Mouse (Mus musculus) neural tube, embryonic 10.5 days (tissue): ENCODE data around the gene Saxo1.

ENCODE experiments used
- DNase-seq: peaks from one replicate; pipeline ENCODE4 v3.0.0-alpha.2; 2017; ENCODE audit warnings: low spot score; ENCODE audit errors: extremely low spot score

The Saxo1 gene

DNA sequence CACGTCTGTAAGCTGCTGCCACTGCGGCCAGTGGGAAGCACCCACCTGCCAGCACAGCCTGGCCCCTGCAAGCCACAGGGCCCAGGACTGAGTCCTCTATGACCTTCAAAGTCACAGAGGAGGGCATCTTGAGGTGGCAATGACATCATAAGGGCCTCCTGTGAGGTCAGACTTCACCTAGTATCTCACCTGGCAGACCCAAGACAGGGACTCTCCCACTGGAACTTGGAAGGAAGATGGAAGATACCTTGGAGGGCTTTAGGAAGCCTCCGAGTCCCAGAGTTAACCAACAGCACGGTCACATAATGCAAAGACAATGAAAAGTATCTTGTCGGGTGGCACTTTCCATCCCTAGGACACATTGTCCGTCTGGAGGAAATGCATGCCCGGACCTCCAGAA is at the start of gene Saxo1:
TSS of gene Saxo1 (minus strand) at position 101 of the 400 bp plus-strand sequence.
- DNase-seq, result no peak

DNA sequence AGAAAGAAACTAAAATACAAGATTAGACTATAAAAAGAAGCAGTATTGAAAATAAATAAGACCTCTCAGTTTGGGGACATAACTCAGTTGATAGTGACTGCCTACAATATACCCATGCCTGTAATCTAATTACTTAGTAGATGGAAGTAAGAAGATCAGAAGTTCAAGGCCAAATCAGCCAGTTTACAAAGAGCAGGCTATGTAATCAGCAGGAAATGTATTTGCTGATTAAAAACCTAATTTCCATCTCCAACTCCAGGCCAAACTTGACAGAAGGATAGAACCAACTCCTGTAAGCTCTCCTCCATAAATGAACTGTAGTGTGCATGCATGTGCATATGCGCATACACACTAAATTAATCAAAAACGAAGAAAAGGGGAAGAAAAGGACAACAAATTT is 33.2 kb upstream of the Saxo1 start:
- no peak for DNase-seq

DNA sequence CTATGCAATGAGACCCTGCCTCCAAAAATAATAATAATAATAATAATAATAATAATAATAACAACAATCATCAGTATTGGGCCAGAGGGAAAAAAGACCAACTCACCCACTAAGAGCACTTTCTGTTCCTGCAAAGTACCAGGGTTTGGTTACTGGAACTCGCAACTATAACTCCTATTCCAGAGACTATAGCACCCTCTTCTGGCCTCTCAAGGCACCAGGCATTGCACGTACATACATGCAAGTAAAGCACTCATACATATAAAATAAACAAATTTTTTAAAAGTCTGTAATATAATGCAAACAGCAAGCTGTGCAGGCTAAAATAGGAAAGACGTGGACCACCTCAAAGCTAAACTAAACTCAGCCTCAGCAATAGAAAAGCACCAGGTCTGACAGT is 30.1 kb upstream of the Saxo1 start:
- DNase-seq, result no peak

DNA sequence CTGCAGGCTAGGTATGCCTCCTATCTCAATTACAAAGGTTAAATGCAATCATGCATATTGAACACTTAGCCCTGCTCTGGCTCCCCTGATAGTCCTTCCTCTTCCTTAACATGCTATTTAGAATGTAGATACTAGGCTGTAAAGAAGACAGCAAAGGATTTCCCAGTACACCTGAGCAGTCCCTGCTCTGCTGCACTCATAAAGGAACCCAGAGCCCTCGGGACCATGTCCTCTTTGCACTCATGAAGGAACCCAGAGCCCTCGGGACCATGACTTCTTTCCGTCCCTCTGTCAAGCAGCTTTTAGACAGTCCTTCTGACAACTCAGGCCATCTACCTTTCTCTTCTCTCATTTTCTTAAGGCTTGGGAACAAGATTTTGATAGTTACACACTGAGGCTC is 22.5 kb upstream of the Saxo1 start:
- no peak for DNase-seq

DNA sequence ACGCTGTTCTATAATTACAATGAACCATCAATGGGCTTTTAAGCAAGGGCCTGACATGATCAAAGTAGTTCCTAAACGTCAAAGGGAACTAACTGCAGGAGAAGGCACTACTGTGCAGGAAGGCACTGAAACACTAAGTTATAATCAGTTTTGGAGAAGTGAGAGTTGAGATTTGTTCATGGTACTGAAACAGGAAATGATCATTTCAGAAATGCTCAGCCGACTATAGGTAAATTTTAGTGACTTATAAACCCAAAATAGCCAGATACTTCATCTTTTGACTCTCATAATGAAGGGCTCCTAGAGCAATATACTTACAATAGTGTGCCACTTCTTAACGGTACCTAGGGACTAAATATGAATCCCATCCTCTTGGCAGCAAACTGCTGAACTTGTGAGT is 21.9 kb upstream of the Saxo1 start:
- DNase-seq, result no peak

DNA sequence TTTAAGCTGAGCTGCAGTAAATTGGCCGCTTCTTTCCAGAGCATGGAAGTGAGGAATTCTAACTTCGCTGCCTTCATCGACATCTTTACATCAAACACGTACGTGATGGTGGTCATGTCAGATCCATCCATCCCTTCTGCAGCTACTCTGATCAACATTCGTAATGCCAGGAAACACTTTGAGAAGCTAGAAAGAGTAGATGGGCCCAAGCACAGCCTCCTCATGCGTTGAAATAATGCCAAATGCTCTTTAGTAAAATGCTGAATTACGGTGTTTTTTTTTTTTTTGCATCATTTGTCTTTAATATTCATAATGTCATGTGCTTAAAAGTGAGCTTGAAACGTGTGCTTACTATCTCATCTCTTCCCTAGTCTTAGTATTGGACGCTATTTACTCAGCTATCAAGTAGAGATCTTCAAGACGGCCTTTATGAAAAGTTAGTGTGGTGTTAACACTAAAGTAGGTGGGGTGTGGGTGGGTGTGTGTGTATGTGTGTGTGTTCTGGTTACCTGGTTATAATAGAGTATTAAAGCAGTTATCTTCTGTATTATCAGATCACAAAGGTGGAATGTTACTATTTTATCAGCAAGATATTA is 18.6 kb upstream of the Saxo1 start:
- no peak for DNase-seq

- no peak for DNase-seq
Measured at GRCm38 (mm10) chr4:86576120-86576541, 18.0 kb upstream of the Saxo1 start.

DNA sequence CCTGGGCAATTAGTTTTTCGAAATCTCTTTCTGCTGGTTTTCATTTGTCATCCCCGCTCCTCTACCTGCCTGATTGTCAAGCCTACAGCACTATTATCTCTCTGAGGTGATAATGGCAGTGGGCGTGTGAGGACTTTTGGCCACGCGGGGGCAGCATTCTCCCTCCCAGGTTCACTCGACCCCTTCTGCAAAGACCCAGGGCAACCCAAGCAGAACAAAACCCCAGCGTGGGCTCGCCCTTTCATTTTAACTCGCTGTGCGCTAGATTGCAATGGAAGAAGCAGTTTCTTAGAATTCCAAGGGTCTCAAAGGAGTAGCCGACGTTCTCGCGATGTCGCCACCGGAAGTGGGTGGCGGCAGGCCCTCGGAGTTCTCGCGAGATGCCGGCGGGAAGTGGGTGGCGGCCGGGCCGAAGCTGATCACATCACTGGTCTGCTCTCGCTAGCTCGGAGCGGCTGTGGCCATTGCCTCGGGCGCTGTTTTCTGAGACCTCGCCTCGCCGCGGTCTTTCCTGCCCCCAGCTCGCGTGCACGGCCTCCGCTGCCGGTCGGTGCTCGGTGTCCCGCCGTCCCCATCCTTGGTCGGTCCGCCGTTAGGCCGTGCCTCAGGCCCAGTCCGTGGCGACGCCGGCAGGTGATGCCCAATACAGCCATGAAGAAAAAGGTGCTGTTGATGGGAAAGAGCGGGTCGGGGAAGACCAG is 17.3 kb upstream of the Saxo1 start, which contains the start of gene Rraga:
TSS of gene Rraga (plus strand) at position 386 of the 701 bp plus-strand sequence.
- DNase-seq, result peak; percentile 94

DNA sequence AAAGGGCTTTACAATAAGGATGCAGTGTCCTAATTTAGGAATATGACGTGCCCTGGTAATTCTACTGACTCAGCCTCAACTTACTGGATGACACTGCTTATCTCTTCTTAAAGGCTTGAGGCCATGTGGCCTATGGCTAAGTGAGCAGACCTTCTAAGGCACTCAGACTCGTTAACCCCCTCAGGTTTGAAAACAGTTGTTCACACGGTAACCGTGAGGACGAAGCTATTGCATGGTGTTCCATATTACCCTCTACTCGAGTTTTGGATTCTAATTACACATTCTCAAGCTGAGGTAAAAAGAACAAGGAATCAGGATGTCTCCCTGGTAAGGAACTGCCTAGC is 16.8 kb upstream of the Saxo1 start:
- DNase-seq, result no peak

GRCm38 (mm10) chr4:86561061-86561460 is 2.9 kb upstream of the Saxo1 start:
- no peak for DNase-seq

GRCm38 (mm10) chr4:86559006-86559405 is 878 bp upstream of the Saxo1 start:
- DNase-seq, result no peak

DNA sequence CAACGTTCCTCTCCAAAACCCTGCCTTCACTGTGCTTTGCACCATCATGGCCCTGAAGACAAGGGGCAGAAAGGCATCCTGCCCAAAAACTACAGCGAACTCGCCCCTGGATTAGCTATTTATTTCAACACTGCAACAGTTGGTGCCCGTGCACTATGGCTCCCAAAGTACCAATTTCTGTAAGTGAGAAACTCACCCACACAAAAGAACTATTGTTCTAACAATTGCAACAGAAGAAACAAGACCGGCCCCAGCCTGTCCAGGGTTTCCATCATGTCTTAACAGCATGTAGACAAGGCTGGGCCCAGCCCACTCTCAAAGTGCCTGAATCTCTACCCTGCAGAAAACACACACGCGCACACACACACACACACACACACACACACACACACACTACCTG is 757 bp downstream of the Saxo1 start:
- DNase-seq, result no peak

- peak; percentile 32 for DNase-seq
Measured at GRCm38 (mm10) chr4:86555035-86555707, 3.0 kb downstream of the Saxo1 start.

DNA sequence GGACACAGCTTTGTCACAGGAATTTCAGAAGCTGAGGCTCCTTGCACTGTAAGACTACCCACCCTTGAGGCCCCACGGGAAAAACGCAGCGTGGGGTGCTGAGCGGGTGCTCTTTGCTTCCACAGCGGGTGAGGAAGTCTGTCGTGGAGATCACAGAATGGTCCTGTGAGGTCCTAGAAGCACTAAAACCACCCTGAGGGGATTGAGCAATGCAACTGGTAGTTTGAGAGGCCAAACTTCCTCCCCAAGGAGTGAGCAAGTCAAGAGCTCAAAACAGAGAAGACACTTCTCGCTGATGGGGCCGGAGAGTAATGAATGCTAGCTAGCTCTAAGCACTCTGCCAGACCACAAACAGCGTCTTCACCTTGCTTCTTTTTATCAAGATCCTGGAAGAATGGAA is 9.8 kb downstream of the Saxo1 start:
- DNase-seq, result no peak

- DNase-seq, result no peak
Measured at GRCm38 (mm10) chr4:86545615-86546014, 12.5 kb downstream of the Saxo1 start.

GRCm38 (mm10) chr4:86543999-86544398 is 14.1 kb downstream of the Saxo1 start:
- no peak for DNase-seq

- no peak for DNase-seq
Measured at GRCm38 (mm10) chr4:86541573-86541972, 16.6 kb downstream of the Saxo1 start.

- no peak for DNase-seq
Measured at GRCm38 (mm10) chr4:86538936-86539335, 19.2 kb downstream of the Saxo1 start.

GRCm38 (mm10) chr4:86537972-86538371 is 20.2 kb downstream of the Saxo1 start:
- DNase-seq, result no peak

DNA sequence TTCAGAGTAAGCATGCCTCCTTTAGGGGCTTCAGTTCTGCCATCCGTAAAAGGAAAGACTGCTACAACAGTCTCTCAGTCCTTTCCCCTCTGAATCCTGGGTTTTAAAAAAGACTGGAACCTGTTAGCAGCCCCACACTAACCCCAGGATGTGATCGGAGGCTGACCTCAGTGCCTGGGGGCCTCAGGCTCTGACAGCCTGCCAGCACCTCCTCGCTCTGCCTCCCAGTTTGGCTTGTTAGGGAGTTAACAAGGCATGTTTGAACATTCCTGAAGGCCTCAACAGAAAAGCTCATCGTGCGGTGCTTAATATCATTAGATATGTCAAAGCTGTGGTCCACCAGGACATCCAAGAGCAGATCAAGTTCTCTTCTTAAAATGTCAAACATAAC is 24.0 kb downstream of the Saxo1 start:
- DNase-seq, result no peak

GRCm38 (mm10) chr4:86533406-86534090 is 24.6 kb downstream of the Saxo1 start:
- DNase-seq, result no peak

DNA sequence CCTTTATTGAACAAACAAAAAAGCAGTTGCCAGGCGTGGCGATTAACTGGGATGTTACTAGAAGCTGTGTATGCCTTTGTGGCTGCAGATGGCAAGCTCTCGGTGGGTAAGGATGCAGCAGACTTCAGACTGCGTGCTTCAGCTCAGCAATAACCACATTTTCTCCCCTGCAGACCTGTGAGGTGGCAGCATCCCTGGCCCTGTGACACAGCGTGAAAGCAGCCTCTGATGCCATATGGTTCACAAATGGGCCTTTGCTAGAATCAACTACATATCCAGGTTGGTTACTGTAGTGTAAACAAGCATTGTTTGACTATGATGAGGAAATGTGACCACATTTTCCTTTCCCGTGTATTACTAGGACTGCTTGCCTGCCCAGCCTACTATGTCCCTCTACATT is 29.0 kb downstream of the Saxo1 start:
- no peak for DNase-seq
